Mouse (Mus musculus) lung, embryonic 16.5 days (tissue): ENCODE results near the gene Ebf1. TPM values are rescaled to one million over a fixed set of nuclear protein-coding genes. Genes with fewer than 3 reads are reported as not detected.
A peak's percentile ranks its signal among the peaks of the same experiment; 100 is the strongest.

Experiments used
- ATAC-seq: fragments of 200-750 bp; cut with Nextera tagmentation; 2 replicates; pipeline ENCODE4 v1.8.0; 2017; ENCODE audit warnings: low read depth, mild to moderate bottlenecking, moderate library complexity
- H3K27ac ChIP-seq: fragments of 300-500 bp; sonication (generic); 2 replicates; pipeline ENCODE4 v1.5.1; 2014; ENCODE audit warnings: mild to moderate bottlenecking, control low read depth, low read length
- H3K27me3 ChIP-seq: fragments of 300-500 bp; sonication (generic); 2 replicates; pipeline ENCODE4 v1.6.1; 2014; ENCODE audit warnings: low read depth, low read length, mixed read lengths; ENCODE audit not compliant: control insufficient read depth, insufficient read depth
- H3K36me3 ChIP-seq: fragments of 300-500 bp; sonication (generic); 2 replicates; pipeline ENCODE4 v1.6.1; 2014; ENCODE audit warnings: low read length; ENCODE audit not compliant: control insufficient read depth, insufficient read depth
- H3K4me1 ChIP-seq: fragments of 300-500 bp; sonication (generic); replicated peaks from 2 replicates; pipeline ENCODE4 v1.6.1; 2014; ENCODE audit warnings: low read length, mixed read lengths; ENCODE audit not compliant: control insufficient read depth, insufficient read depth
- H3K4me2 ChIP-seq: fragments of 300-500 bp; sonication (generic); 2 replicates; pipeline ENCODE4 v1.6.1; 2014; ENCODE audit warnings: low read depth, low read length, control low read depth
- H3K4me3 ChIP-seq: fragments of 300-500 bp; sonication (generic); 2 replicates; pipeline ENCODE4 v1.5.1; 2014; ENCODE audit warnings: mild to moderate bottlenecking, low read length, control low read depth
- H3K9ac ChIP-seq: fragments of 300-500 bp; sonication (generic); 2 replicates; pipeline ENCODE4 v1.6.1; 2014; ENCODE audit warnings: low read length, control low read depth
- H3K9me3 ChIP-seq: fragments of 300-500 bp; sonication (generic); 2 replicates; pipeline ENCODE4 v1.6.1; 2016; ENCODE audit warnings: low read length; ENCODE audit not compliant: control insufficient read depth
- WGBS: fragments of 180-500 bp; shearing (Covaris S2); extraction: QIAGEN DNeasy Blood & Tissue Kit; methylation state at CpG from one replicate; pipeline ENCODE4 v1.1.7; 2014; 5-methylcytosine and 5-hydroxymethylcytosine counted together
- polyA plus RNA-seq: library from polyadenylated mRNA; unstranded; fragments of >200 nt; fragmentation: Nextera tagmentation; extraction: Ambion mirVana; gene quantifications from 2 replicates; pipeline ENCODE4 v1.2.1, GENCODE M21; 2015

Ebf1 gene
- polyA plus RNA-seq, 1 experiment from 2014 or later: 12.8 TPM

GRCm38 (mm10) chr11:44593016-44593415 is 24.1 kb upstream of the Ebf1 start:
- no peak overlapping the region for H3K4me3 ChIP-seq
- no peak overlapping the region for H3K9ac ChIP-seq
- WGBS: 90% methylated on average over 6 of the region's 6 CpGs
- no peak for ATAC-seq
- H3K36me3 ChIP-seq: no peaks in the 10 kb centered on the region
- no peaks in the 10 kb centered on the region for H3K9me3 ChIP-seq
- no peaks in the 10 kb centered on the region for H3K4me1 ChIP-seq
- H3K27ac ChIP-seq: no peak overlapping the region
- no peak overlapping the region for H3K4me2 ChIP-seq
- H3K27me3 ChIP-seq: no peaks in the 10 kb centered on the region

GRCm38 (mm10) chr11:44594768-44595167 is 22.3 kb upstream of the Ebf1 start:
- H3K4me3 ChIP-seq: no peak overlapping the region
- no peaks in the 10 kb centered on the region for H3K4me1 ChIP-seq
- no peak for ATAC-seq
- no peak overlapping the region for H3K9ac ChIP-seq
- H3K9me3 ChIP-seq: no peaks in the 10 kb centered on the region
- no peaks in the 10 kb centered on the region for H3K36me3 ChIP-seq
- H3K27ac ChIP-seq: no peak overlapping the region
- 65% methylated on average over 3 of the region's 3 CpGs for WGBS
- H3K27me3 ChIP-seq: no peaks in the 10 kb centered on the region
- H3K4me2 ChIP-seq: no peak overlapping the region

GRCm38 (mm10) chr11:44606881-44607280 is 10.2 kb upstream of the Ebf1 start:
- Histone ChIP-seq H3K4me1 (peaks cover 8% of the 10 kb centered on the region), H3K36me3 (no peaks in the 10 kb centered on the region), H3K4me2 (no peak overlapping the region), H3K27me3 (peaks cover 19% of the 10 kb centered on the region), H3K4me3 (no peak overlapping the region), H3K9me3 (no peaks in the 10 kb centered on the region), H3K27ac (no peak overlapping the region), H3K9ac (no peak overlapping the region)
- no peak for ATAC-seq
- WGBS: 72% methylated on average over 8 of the region's 8 CpGs

- peaks cover 16% of the 10 kb centered on the region for H3K4me1 ChIP-seq
- peaks cover 35% of the 10 kb centered on the region for H3K27me3 ChIP-seq
- no peaks in the 10 kb centered on the region for H3K9me3 ChIP-seq
- no peak overlapping the region for H3K27ac ChIP-seq
- H3K9ac ChIP-seq: no peak overlapping the region
- WGBS: 79% methylated on average over 11 of the region's 11 CpGs
- no peak overlapping the region for H3K4me2 ChIP-seq
- no peak for ATAC-seq
- H3K4me3 ChIP-seq: no peak overlapping the region
- no peaks in the 10 kb centered on the region for H3K36me3 ChIP-seq
These were observed 8.5 kb upstream of the Ebf1 start for GRCm38 (mm10) chr11:44608646-44609045.

GRCm38 (mm10) chr11:44610971-44611781 is 5.9 kb upstream of the Ebf1 start:
- ATAC-seq: peak; percentile 80
- H3K36me3 ChIP-seq: no peaks in the 10 kb centered on the region
- peak overlapping the region; percentile 70 for H3K4me2 ChIP-seq
- peak overlapping the region; percentile 41 for H3K9ac ChIP-seq
- H3K9me3 ChIP-seq: no peaks in the 10 kb centered on the region
- under 1% methylated on average over 45 of the region's 45 CpGs for WGBS
- H3K27ac ChIP-seq: no peak overlapping the region
- peak overlapping the region; percentile 46 for H3K4me3 ChIP-seq
- peaks cover 57% of the 10 kb centered on the region for H3K27me3 ChIP-seq
- peaks cover 16% of the 10 kb centered on the region for H3K4me1 ChIP-seq

- Histone ChIP-seq H3K9me3 (no peaks in the 10 kb centered on the region), H3K27me3 (peaks cover 65% of the 10 kb centered on the region)
- 9% methylated on average over 10 of the region's 10 CpGs for WGBS
These were observed 5.0 kb upstream of the Ebf1 start for GRCm38 (mm10) chr11:44612156-44612555.

GRCm38 (mm10) chr11:44612681-44613410 is 4.3 kb upstream of the Ebf1 start:
- WGBS: 4% methylated on average over 38 of the region's 38 CpGs
- ATAC-seq: no peak

More at GRCm38 (mm10) chr11:44612156-44612555, 5.0 kb upstream of the Ebf1 start:
- Histone ChIP-seq H3K4me1 (peaks cover 20% of the 10 kb centered on the region), H3K27ac (no peak overlapping the region), H3K4me3 (no peak overlapping the region), H3K4me2 (no peak overlapping the region), H3K9ac (no peak overlapping the region), H3K36me3 (no peaks in the 10 kb centered on the region)
- no peak for ATAC-seq

GRCm38 (mm10) chr11:44613411-44614180 is 3.5 kb upstream of the Ebf1 start:
- ATAC-seq: no peak
- Histone ChIP-seq H3K4me1 (peaks cover 20% of the 10 kb centered on the region), H3K27me3 (peaks cover 67% of the 10 kb centered on the region), H3K4me3 (peak overlapping the region; percentile 33), H3K36me3 (no peaks in the 10 kb centered on the region), H3K9me3 (no peaks in the 10 kb centered on the region), H3K27ac (no peak overlapping the region), H3K9ac (0 out of 2 replicates have a peak overlapping the region, but pooled peaks have one; percentile 1), H3K4me2 (peak overlapping the region; percentile 49)
- 9% methylated on average over 14 of the region's 14 CpGs for WGBS

More at GRCm38 (mm10) chr11:44612681-44613410, 4.3 kb upstream of the Ebf1 start:
- Histone ChIP-seq H3K4me3 (peak overlapping the region; percentile 33), H3K27ac (no peak overlapping the region), H3K36me3 (no peaks in the 10 kb centered on the region), H3K27me3 (peaks cover 65% of the 10 kb centered on the region), H3K9me3 (no peaks in the 10 kb centered on the region), H3K9ac (0 out of 2 replicates have a peak overlapping the region, but pooled peaks have one; percentile 1), H3K4me2 (peak overlapping the region; percentile 49), H3K4me1 (peaks cover 20% of the 10 kb centered on the region)
